Mouse (Mus musculus) forebrain, embryonic 15.5 days (tissue): ENCODE data around the gene Wars2. TPM values are rescaled to one million over a fixed set of nuclear protein-coding genes. Genes with fewer than 3 reads are reported as not detected.

Experiments
- ATAC-seq: fragments of 200-750 bp; cut with Nextera tagmentation; replicated peaks from 2 replicates; pipeline ENCODE4 v1.8.0; 2017; ENCODE audit warnings: mild to moderate bottlenecking, moderate TSS enrichment, moderate library complexity
- H3K27ac ChIP-seq: fragments of 300-500 bp; sonication (generic); replicated peaks from 2 replicates; pipeline ENCODE4 v1.5.1; 2015; ENCODE audit warnings: mild to moderate bottlenecking, inconsistent platforms
- H3K27me3 ChIP-seq: fragments of 300-500 bp; sonication (generic); 2 replicates; pipeline ENCODE4 v1.6.1; 2015; ENCODE audit warnings: inconsistent platforms
- H3K36me3 ChIP-seq: fragments of 300-500 bp; sonication (generic); 2 replicates; pipeline ENCODE4 v1.6.1; 2015; ENCODE audit warnings: mild to moderate bottlenecking, inconsistent platforms
- H3K4me1 ChIP-seq: fragments of 300-500 bp; sonication (generic); 2 replicates; pipeline ENCODE4 v1.6.1; 2015; ENCODE audit warnings: inconsistent platforms
- H3K4me2 ChIP-seq: fragments of 300-500 bp; sonication (generic); replicated peaks from 2 replicates; pipeline ENCODE4 v1.6.1; 2015; ENCODE audit warnings: mild to moderate bottlenecking, inconsistent platforms
- H3K4me3 ChIP-seq: fragments of 300-500 bp; sonication (generic); 2 replicates; pipeline ENCODE4 v1.5.1; 2015; ENCODE audit warnings: mild to moderate bottlenecking, inconsistent platforms
- H3K9ac ChIP-seq: fragments of 300-500 bp; sonication (generic); replicated peaks from 2 replicates; pipeline ENCODE4 v1.6.1; 2015; ENCODE audit warnings: mild to moderate bottlenecking, inconsistent platforms
- H3K9me3 ChIP-seq: fragments of 300-500 bp; sonication (generic); 2 replicates; pipeline ENCODE4 v1.6.1; 2016; ENCODE audit warnings: inconsistent platforms
- WGBS: fragments of 180-500 bp; shearing (Covaris S2); methylation state at CpG from one replicate; pipeline ENCODE4 v1.1.7; 2015; ENCODE audit warnings: mixed read lengths; 5-methylcytosine and 5-hydroxymethylcytosine counted together
- polyA plus RNA-seq: library from polyadenylated mRNA; unstranded; fragments of >200 nt; fragmentation: Nextera tagmentation; extraction: Ambion mirVana; gene quantifications from 2 replicates; pipeline ENCODE4 v1.2.1, GENCODE M21; 2015

The Wars2 gene
- polyA plus RNA-seq, 1 experiment from 2014 or later: 5.9 TPM

DNA sequence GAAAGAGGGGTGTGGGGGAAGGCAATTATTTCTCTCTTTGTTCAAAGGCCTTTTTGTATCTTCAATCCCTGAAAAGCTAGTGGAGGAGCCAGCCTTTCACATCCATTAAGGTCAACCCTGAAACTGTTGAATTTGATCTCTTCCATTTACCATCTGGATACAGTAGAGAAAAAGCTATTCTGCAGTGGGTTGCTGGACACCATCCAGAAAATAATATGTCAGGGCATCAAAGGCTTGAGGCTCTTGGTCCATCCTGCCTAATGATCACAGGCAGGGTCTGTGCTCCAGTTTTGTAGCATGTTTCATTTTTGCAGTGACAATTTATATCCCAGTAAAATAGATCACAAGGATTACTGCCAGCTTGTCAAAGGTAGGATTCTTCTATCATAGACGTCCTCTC lies 16.1 kb downstream of the Wars2 start:
- H3K9ac ChIP-seq: no peak overlapping the region
- 12% methylated on average over 1 of the region's 1 CpGs for WGBS
- H3K4me1 ChIP-seq: peaks cover 13% of the 10 kb centered on the region
- no peak overlapping the region for H3K27ac ChIP-seq
- H3K4me2 ChIP-seq: no peak overlapping the region
- H3K4me3 ChIP-seq: no peak overlapping the region
- H3K27me3 ChIP-seq: no peaks in the 10 kb centered on the region
- no peaks in the 10 kb centered on the region for H3K36me3 ChIP-seq
- peak; percentile 32; the same call in 1 of the 2 replicates for ATAC-seq
- no peaks in the 10 kb centered on the region; the same call in 1 of the 2 replicates for H3K9me3 ChIP-seq

- H3K4me1 ChIP-seq: peaks cover 13% of the 10 kb centered on the region
- H3K27ac ChIP-seq: no peak overlapping the region
- no peaks in the 10 kb centered on the region for H3K27me3 ChIP-seq
- H3K9ac ChIP-seq: no peak overlapping the region
- no peak overlapping the region for H3K4me3 ChIP-seq
- no peak overlapping the region for H3K4me2 ChIP-seq
- 37% methylated on average over 4 of the region's 4 CpGs for WGBS
- H3K9me3 ChIP-seq: no peaks in the 10 kb centered on the region; the same call in 1 of the 2 replicates
- ATAC-seq: peak; percentile 57
- no peaks in the 10 kb centered on the region for H3K36me3 ChIP-seq
Measured at GRCm38 (mm10) chr3:99157451-99158015, 16.7 kb downstream of the Wars2 start.

- no peak for ATAC-seq
- H3K4me1 ChIP-seq: peaks cover 13% of the 10 kb centered on the region
- H3K4me2 ChIP-seq: no peak overlapping the region
- H3K9ac ChIP-seq: no peak overlapping the region
- H3K9me3 ChIP-seq: no peaks in the 10 kb centered on the region; the same call in 1 of the 2 replicates
- no peak overlapping the region for H3K4me3 ChIP-seq
- no peaks in the 10 kb centered on the region for H3K27me3 ChIP-seq
- WGBS: 89% methylated on average over 3 of the region's 3 CpGs
- H3K27ac ChIP-seq: no peak overlapping the region
- H3K36me3 ChIP-seq: no peaks in the 10 kb centered on the region
Measured at GRCm38 (mm10) chr3:99160016-99160415, 19.1 kb downstream of the Wars2 start.

DNA sequence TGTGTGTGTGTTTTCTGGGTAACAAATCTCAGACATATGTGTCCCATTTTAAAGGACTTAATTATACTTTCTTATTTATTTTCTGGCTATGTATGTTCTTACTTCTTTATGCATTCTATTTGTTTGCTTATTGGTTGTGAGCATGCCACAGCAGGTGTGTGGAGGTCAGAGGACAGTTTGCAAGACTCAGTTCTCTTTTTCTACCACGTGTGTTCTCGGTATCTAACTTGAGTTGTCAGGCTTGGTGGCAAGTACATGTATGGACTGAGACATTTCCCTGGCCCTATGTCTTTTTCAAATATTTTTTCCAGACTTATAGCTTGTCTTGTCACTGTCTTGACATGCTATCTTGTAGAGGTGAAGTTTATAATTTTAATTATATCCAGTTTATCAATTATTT lies 21.3 kb downstream of the Wars2 start:
- Histone ChIP-seq H3K9me3 (no peaks in the 10 kb centered on the region; the same call in 1 of the 2 replicates), H3K4me1 (peaks cover 8% of the 10 kb centered on the region), H3K36me3 (no peaks in the 10 kb centered on the region), H3K4me3 (no peak overlapping the region), H3K27ac (no peak overlapping the region), H3K4me2 (no peak overlapping the region), H3K9ac (no peak overlapping the region), H3K27me3 (no peaks in the 10 kb centered on the region)
- no peak for ATAC-seq
- 89% methylated on average over 2 of the region's 2 CpGs for whole genome bisulfite sequencing

GRCm38 (mm10) chr3:99167734-99168133 lies 26.9 kb downstream of the Wars2 start:
- Histone ChIP-seq H3K27me3 (no peaks in the 10 kb centered on the region), H3K4me3 (no peak overlapping the region), H3K9ac (no peak overlapping the region), H3K4me2 (no peak overlapping the region), H3K36me3 (no peaks in the 10 kb centered on the region), H3K4me1 (no peaks in the 10 kb centered on the region), H3K27ac (no peak overlapping the region), H3K9me3 (no peaks in the 10 kb centered on the region)
- WGBS: 56% methylated on average over 4 of the region's 4 CpGs
- ATAC-seq: no peak

- Histone ChIP-seq H3K4me3 (no peak overlapping the region), H3K4me2 (no peak overlapping the region), H3K9ac (no peak overlapping the region), H3K36me3 (no peaks in the 10 kb centered on the region), H3K27me3 (no peaks in the 10 kb centered on the region), H3K27ac (no peak overlapping the region), H3K9me3 (no peaks in the 10 kb centered on the region), H3K4me1 (no peaks in the 10 kb centered on the region)
- 84% methylated on average over 5 of the region's 5 CpGs for WGBS
- no peak for ATAC-seq
Measured at GRCm38 (mm10) chr3:99173178-99173577, 32.3 kb downstream of the Wars2 start.

DNA sequence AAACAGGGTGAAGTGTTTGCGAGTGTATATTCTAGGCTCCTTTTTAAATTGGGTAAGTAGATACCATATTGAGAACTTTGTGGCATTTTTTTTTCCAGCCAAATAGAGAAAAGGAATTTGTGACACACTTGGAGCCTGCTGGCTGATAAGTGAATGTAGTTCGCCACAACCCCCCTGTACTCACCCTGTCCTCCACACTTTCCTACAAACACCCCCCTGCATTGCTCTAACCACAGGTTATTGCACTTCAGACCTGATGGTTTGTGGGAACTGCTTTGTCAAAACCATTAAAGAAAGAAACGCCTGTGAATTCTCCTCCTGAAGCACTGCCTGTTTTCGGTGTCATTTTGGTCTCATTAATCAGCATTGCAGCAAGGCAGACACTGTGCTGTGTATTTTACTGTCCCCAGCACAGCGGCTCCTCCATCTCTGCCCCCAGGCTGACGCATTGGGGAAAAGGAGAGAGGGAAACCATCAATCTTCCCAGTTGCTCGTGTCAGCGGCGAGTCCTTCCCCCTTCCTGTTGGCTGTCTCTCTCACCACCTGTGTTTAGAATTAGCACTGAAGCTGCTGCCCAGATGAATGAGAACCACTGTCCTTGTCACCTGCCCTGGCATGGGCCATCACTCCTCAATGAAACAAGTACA lies 33.9 kb downstream of the Wars2 start:
- no peak overlapping the region for H3K4me2 ChIP-seq
- no peaks in the 10 kb centered on the region for H3K27me3 ChIP-seq
- no peak for ATAC-seq
- WGBS: 80% methylated on average over 9 of the region's 9 CpGs
- H3K4me1 ChIP-seq: no peaks in the 10 kb centered on the region
- no peak overlapping the region for H3K4me3 ChIP-seq
- H3K9ac ChIP-seq: no peak overlapping the region
- no peak overlapping the region for H3K27ac ChIP-seq
- H3K36me3 ChIP-seq: no peaks in the 10 kb centered on the region
- H3K9me3 ChIP-seq: no peaks in the 10 kb centered on the region

DNA sequence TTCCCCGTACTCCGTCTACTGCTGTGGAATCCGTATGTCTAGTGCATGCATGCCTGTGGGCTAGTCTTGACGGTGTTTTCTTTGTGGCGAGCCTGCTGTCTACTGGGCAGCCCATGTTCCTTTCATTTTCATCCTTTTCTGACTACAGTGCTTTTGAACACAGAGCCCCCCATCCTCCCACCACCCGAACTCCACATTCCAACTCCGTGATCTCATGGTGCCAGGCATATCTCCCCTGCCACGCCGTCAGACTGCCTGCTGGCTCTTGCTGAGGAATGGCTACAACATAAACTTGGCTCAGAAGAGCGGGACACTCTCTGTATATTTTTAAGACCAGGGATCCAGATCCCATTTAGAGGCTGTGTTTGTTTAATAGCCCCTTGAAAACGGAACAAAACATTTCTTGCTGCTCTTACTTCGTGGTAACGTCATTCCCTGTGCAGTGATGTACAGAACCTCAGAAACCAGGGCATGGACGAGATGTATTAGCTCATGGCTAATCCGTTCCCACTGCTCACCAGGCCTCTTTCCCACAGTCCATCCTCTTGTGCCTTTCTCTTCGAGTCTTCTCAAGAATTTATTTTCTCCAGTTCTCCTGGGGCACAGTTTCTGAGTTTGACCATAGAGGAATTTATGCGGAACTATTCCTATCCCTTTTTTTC lies 42.6 kb downstream of the Wars2 start:
- no peak for ATAC-seq
- H3K27ac ChIP-seq: no peak overlapping the region

DNA sequence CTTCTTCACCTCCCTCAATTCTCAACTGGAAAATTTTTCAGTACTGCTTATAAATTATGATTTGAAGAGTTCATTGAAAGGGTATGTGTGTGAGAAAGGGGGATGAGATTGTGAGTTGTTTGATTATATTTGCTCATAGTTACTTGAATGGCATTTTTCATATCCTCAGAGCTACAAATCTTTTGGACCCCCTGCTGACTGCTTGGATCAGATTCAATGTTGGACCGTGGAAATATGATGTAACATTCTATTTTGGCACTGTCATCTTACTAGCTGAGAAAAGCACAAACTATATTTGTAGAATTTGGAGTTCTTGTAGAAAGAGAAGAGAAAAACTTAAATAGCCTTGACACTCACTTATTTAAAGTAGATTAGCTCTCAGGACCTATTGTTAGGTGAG lies 43.5 kb downstream of the Wars2 start:
- WGBS: 62% methylated on average over 1 of the region's 1 CpGs
- no peak overlapping the region for H3K4me2 ChIP-seq
- H3K36me3 ChIP-seq: no peaks in the 10 kb centered on the region
- H3K4me3 ChIP-seq: no peak overlapping the region
- H3K4me1 ChIP-seq: no peaks in the 10 kb centered on the region
- no peaks in the 10 kb centered on the region for H3K27me3 ChIP-seq
- no peak overlapping the region for H3K27ac ChIP-seq
- H3K9ac ChIP-seq: no peak overlapping the region
- no peak for ATAC-seq
- no peaks in the 10 kb centered on the region for H3K9me3 ChIP-seq

More for the DNA sequence above, 42.6 kb downstream of the Wars2 start:
- Histone ChIP-seq H3K27me3 (no peaks in the 10 kb centered on the region), H3K4me1 (no peaks in the 10 kb centered on the region), H3K9ac (no peak overlapping the region), H3K4me3 (no peak overlapping the region), H3K4me2 (no peak overlapping the region), H3K9me3 (no peaks in the 10 kb centered on the region), H3K36me3 (no peaks in the 10 kb centered on the region)
- WGBS: 74% methylated on average over 17 of the region's 17 CpGs

GRCm38 (mm10) chr3:99188097-99188496 lies 47.2 kb downstream of the Wars2 start:
- H3K4me3 ChIP-seq: no peak overlapping the region
- H3K9me3 ChIP-seq: no peaks in the 10 kb centered on the region
- no peaks in the 10 kb centered on the region for H3K4me1 ChIP-seq
- no peak overlapping the region for H3K27ac ChIP-seq
- H3K4me2 ChIP-seq: no peak overlapping the region
- H3K27me3 ChIP-seq: no peaks in the 10 kb centered on the region
- no peak for ATAC-seq
- no peak overlapping the region for H3K9ac ChIP-seq
- 88% methylated on average over 1 of the region's 1 CpGs for WGBS
- no peaks in the 10 kb centered on the region for H3K36me3 ChIP-seq

- H3K27me3 ChIP-seq: no peaks in the 10 kb centered on the region
- no peaks in the 10 kb centered on the region for H3K9me3 ChIP-seq
- no peak overlapping the region for H3K4me2 ChIP-seq
- no peaks in the 10 kb centered on the region for H3K4me1 ChIP-seq
- no peak overlapping the region for H3K27ac ChIP-seq
- no peak overlapping the region for H3K4me3 ChIP-seq
- no peak for ATAC-seq
- 65% methylated on average over 4 of the region's 4 CpGs for WGBS
- no peaks in the 10 kb centered on the region for H3K36me3 ChIP-seq
- H3K9ac ChIP-seq: no peak overlapping the region
Measured at GRCm38 (mm10) chr3:99193576-99193975, 52.7 kb downstream of the Wars2 start.

DNA sequence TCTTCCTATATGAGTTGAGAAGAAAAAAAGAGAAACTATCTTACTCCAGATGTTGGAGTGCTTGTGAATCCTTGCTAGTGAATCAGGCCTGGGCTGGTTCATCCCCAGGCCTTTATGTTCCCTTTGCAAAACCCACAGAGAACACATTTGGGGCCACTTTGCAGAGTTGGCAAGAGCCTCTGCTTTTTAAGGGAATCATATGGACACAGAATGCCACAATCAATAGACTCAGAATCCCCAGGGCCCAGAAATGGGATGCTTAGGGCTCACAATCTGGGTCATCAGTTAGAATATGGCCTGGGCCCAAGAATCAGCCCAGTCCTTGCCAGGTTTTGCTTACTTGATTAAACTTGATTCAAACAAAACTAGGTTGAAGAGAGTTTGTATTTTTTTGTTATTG lies 62.5 kb downstream of the Wars2 start:
- Histone ChIP-seq H3K4me1 (no peaks in the 10 kb centered on the region), H3K27me3 (no peaks in the 10 kb centered on the region), H3K4me2 (no peak overlapping the region), H3K36me3 (no peaks in the 10 kb centered on the region), H3K9me3 (no peaks in the 10 kb centered on the region), H3K9ac (no peak overlapping the region), H3K27ac (no peak overlapping the region), H3K4me3 (no peak overlapping the region)
- ATAC-seq: no peak
